Mouse (Mus musculus): Measurements from ENCODE around the gene Klrb1b.

GRCm38 (mm10) chr6:128849902-128850301 is 23.8 kb upstream of the Klrb1b start:
- peak; percentile 69 for TF ChIP-seq CTCF (IDR thresholded peaks at IDR 0.05; ENCODE audit: insufficient read depth, low read length)
- TF ChIP-seq POLR2A (IDR thresholded peaks at IDR 0.05; ENCODE audit: borderline replicate concordance, extremely low read depth, low read depth, low read length), result no peak

All from lung, adult 2 months (tissue).